Mouse (Mus musculus) lung, postnatal 4 days (tissue): ENCODE measurements at regions not wholly inside any gene's neighbourhood (a gene's known extent, or its start where the extent isn't known, plus 50 kb on each side); places are given as distances from the start of the nearest gene placed in this dataset.

Experiments
- DNase-seq, 2 experiments: peaks; one replicate each; pipeline ENCODE4 v3.0.0; 2021

- no peak for DNase-seq
Observed at GRCm38 (mm10) chr3:155994044-155994443, 567.5 kb upstream of the Negr1 start.

- no peak for DNase-seq
Observed at GRCm38 (mm10) chr3:156017676-156018230, 543.8 kb upstream of the Negr1 start.

GRCm38 (mm10) chr3:156028602-156029188, 532.9 kb upstream of the Negr1 start:
- DNase-seq = no peak

GRCm38 (mm10) chr3:156070257-156070656, 491.3 kb upstream of the Negr1 start:
- DNase-seq = no peak

GRCm38 (mm10) chr3:156082268-156082667, 479.3 kb upstream of the Negr1 start:
- DNase-seq = no peak

GRCm38 (mm10) chr3:156093689-156094088, 467.9 kb upstream of the Negr1 start:
- DNase-seq = no peak

- no peak for DNase-seq
Observed at GRCm38 (mm10) chr3:156094990-156095389, 466.6 kb upstream of the Negr1 start.

- DNase-seq = no peak
Observed at GRCm38 (mm10) chr3:156105788-156106187, 455.8 kb upstream of the Negr1 start.

GRCm38 (mm10) chr3:156120341-156120740, 441.3 kb upstream of the Negr1 start:
- no peak for DNase-seq

GRCm38 (mm10) chr3:156131598-156131997, 430.0 kb upstream of the Negr1 start:
- DNase-seq = no peak

- no peak for DNase-seq
Observed at GRCm38 (mm10) chr3:156141355-156141754, 420.2 kb upstream of the Negr1 start.

GRCm38 (mm10) chr3:156149322-156149721, 412.3 kb upstream of the Negr1 start:
- DNase-seq = no peak

GRCm38 (mm10) chr3:156170076-156170475, 391.5 kb upstream of the Negr1 start:
- no peak for DNase-seq

GRCm38 (mm10) chr3:156198688-156199087, 362.9 kb upstream of the Negr1 start:
- DNase-seq = no peak

GRCm38 (mm10) chr3:156199749-156200467, 361.7 kb upstream of the Negr1 start:
- no peak for DNase-seq

- DNase-seq = no peak
Observed at GRCm38 (mm10) chr3:156205246-156205645, 356.3 kb upstream of the Negr1 start.

- DNase-seq = no peak
Observed at GRCm38 (mm10) chr3:156208420-156208819, 353.2 kb upstream of the Negr1 start.

- DNase-seq = no peak
Observed at GRCm38 (mm10) chr3:156210827-156211226, 350.8 kb upstream of the Negr1 start.

- DNase-seq = no peak
Observed at GRCm38 (mm10) chr3:156214823-156215222, 346.8 kb upstream of the Negr1 start.

GRCm38 (mm10) chr3:156232111-156232510, 329.5 kb upstream of the Negr1 start:
- DNase-seq = no peak

GRCm38 (mm10) chr3:156235955-156236354, 325.6 kb upstream of the Negr1 start:
- no peak for DNase-seq

GRCm38 (mm10) chr3:156252256-156252861, 309.2 kb upstream of the Negr1 start:
- DNase-seq = no peak

GRCm38 (mm10) chr3:156253172-156253934, 308.2 kb upstream of the Negr1 start:
- no peak for DNase-seq
